Mouse (Mus musculus): ENCODE results near the gene Def6.
A peak's percentile ranks its signal among the peaks of the same experiment; 100 is the strongest.

Def6 gene

DNA sequence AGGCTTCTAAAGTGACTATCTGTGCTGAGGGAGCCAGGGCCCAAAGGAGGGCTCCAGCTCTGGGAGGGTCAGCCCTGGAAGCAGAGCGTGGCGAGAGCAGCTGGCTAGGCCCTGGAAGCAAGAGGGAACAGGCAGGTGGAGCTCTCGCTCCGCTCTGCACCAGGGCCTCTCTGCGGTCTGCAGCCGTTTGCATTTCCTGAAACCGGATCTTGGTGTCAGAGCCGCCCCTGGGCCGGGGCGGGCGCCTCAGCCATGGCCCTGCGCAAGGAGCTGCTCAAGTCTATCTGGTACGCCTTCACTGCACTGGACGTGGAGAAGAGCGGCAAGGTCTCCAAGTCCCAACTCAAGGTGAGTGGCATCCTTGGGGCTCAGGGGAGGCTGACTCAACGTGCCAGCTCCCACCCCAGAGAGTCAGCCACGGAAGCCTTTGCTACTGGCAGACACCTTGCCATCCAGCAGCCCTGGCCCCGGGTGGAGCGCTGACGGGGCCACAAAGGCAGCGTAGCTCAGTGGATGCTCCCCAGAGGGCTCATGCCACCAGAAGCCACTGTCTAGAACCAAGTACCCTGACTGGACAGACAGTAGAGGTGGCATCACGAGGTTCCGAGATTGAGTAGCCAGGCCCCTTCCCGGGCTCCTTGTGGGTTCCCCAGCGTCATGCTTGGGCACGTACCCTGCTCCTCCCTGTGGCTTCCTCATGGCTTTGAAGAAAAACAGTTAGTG lies at the start of gene Def6:
TSS of gene Def6 (plus strand) at position 188 of the 723 bp plus-strand sequence.
- H3K9me3 ChIP-seq (ENCODE audit: low read length), result no peaks in the 10 kb centered on the region
- peaks cover 5% of the 10 kb centered on the region; the same call in 1 of the 2 replicates for H3K36me3 ChIP-seq (ENCODE audit: insufficient read depth, low read length)
- TF ChIP-seq POU5F1 (IDR thresholded peaks at IDR 0.05; ENCODE audit: borderline replicate concordance, low read length) (no peak), CTCF (conservative IDR thresholded peaks at IDR 0.05; ENCODE audit: low read length) (no peak)
- peaks cover 74% of the 10 kb centered on the region for H3K4me1 ChIP-seq (replicated peaks; ENCODE audit: low read depth, low read length)
- H3K4me3 ChIP-seq (replicated peaks; ENCODE audit: low read length), result peak within 1 kb of the TSS; percentile 87
- 0 out of 2 replicates have a peak, but pooled peaks cover 7% of the 10 kb centered on the region for H3K27me3 ChIP-seq (ENCODE audit: insufficient read depth, low read length)

GRCm38 (mm10) chr17:28160361-28160760 lies 47.2 kb upstream of the Def6 start:
- Histone ChIP-seq H3K36me3 (ENCODE audit: insufficient read depth, low read length) (peaks cover 40% of the 10 kb centered on the region), H3K9me3 (ENCODE audit: low read length) (no peaks in the 10 kb centered on the region), H3K4me3 (replicated peaks; ENCODE audit: low read length) (no peak overlapping the region), H3K27me3 (ENCODE audit: insufficient read depth, low read length) (peaks cover 34% of the 10 kb centered on the region), H3K4me1 (replicated peaks; ENCODE audit: low read depth, low read length) (peaks cover 63% of the 10 kb centered on the region)
- TF ChIP-seq POU5F1 (IDR thresholded peaks at IDR 0.05; ENCODE audit: borderline replicate concordance, low read length), result no peak
- TF ChIP-seq NANOG (IDR thresholded peaks at IDR 0.05; ENCODE audit: borderline replicate concordance, low read length), result no peak
- no peak for TF ChIP-seq CTCF (conservative IDR thresholded peaks at IDR 0.05; ENCODE audit: low read length)

GRCm38 (mm10) chr17:28161310-28161881 lies 46.2 kb upstream of the Def6 start:
- peaks cover 34% of the 10 kb centered on the region for H3K27me3 ChIP-seq (ENCODE audit: insufficient read depth, low read length)
- peaks cover 54% of the 10 kb centered on the region for H3K4me1 ChIP-seq (replicated peaks; ENCODE audit: low read depth, low read length)
- no peaks in the 10 kb centered on the region for H3K9me3 ChIP-seq (ENCODE audit: low read length)
- TF ChIP-seq NANOG (IDR thresholded peaks at IDR 0.05; ENCODE audit: borderline replicate concordance, low read length), result no peak
- TF ChIP-seq CTCF (conservative IDR thresholded peaks at IDR 0.05; ENCODE audit: low read length), result no peak
- no peak for TF ChIP-seq POU5F1 (IDR thresholded peaks at IDR 0.05; ENCODE audit: borderline replicate concordance, low read length)
- peaks cover 50% of the 10 kb centered on the region for H3K36me3 ChIP-seq (ENCODE audit: insufficient read depth, low read length)
- H3K4me3 ChIP-seq (replicated peaks; ENCODE audit: low read length), result no peak overlapping the region

- TF ChIP-seq NANOG (IDR thresholded peaks at IDR 0.05; ENCODE audit: borderline replicate concordance, low read length) (no peak), CTCF (conservative IDR thresholded peaks at IDR 0.05; ENCODE audit: low read length) (peak; percentile 86)
- H3K9me3 ChIP-seq (ENCODE audit: low read length), result no peaks in the 10 kb centered on the region
- peaks cover 58% of the 10 kb centered on the region for H3K4me1 ChIP-seq (replicated peaks; ENCODE audit: low read depth, low read length)
- H3K27me3 ChIP-seq (ENCODE audit: insufficient read depth, low read length), result peaks cover 22% of the 10 kb centered on the region
- no peak overlapping the region for H3K4me3 ChIP-seq (replicated peaks; ENCODE audit: low read length)
- peaks cover 49% of the 10 kb centered on the region for H3K36me3 ChIP-seq (ENCODE audit: insufficient read depth, low read length)
These were observed 43.9 kb upstream of the Def6 start for GRCm38 (mm10) chr17:28163666-28164065.

DNA sequence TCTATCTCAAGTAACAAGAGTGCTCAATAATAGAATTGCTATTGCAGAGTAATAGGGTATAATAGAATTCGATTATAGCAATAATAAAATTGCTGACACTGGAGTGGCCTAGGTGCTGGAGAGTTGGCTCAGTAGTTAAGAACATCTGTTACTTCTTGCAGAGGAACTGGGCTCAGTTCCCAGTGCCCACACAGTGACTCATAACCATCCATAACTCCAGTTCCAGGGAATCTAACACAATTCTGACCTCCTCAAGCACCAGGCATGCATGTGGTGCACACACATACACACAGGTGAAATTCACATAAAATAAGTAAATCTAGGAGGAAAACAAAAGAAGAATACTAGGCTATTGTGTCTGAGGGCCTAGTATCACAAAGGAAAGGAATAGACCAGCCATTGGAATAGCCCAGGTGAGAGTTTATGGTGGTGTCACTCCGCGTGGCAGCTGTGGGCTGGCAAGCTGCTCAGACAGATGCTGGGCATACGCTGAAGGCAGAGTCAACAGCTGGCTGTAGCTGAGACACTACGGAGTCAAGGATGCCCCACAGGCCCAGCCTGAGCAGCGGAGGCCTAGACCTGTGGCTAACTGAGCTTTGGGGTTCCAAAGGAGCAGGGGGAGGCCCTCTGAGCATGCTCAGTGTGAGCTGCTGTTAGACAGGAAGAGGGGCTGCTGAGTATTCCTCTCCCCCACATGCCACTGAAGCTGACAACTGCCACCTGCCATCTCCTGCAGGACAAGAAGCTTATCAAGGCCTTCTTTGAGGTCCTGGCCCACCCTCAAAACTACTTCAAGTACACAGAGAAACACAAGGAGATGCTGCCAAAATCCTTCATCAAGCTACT lies 36.9 kb upstream of the Def6 start:
- Histone ChIP-seq H3K4me1 (replicated peaks; ENCODE audit: low read depth, low read length) (peaks cover 54% of the 10 kb centered on the region), H3K27me3 (ENCODE audit: insufficient read depth, low read length) (0 out of 2 replicates have a peak, but pooled peaks cover 4% of the 10 kb centered on the region), H3K9me3 (ENCODE audit: low read length) (no peaks in the 10 kb centered on the region), H3K36me3 (ENCODE audit: insufficient read depth, low read length) (peaks cover 19% of the 10 kb centered on the region; the same call in 1 of the 2 replicates), H3K4me3 (replicated peaks; ENCODE audit: low read length) (no peak overlapping the region)
- TF ChIP-seq NANOG (IDR thresholded peaks at IDR 0.05; ENCODE audit: borderline replicate concordance, low read length) (no peak), POU5F1 (IDR thresholded peaks at IDR 0.05; ENCODE audit: borderline replicate concordance, low read length) (no peak), CTCF (conservative IDR thresholded peaks at IDR 0.05; ENCODE audit: low read length) (no peak)

- peaks cover 56% of the 10 kb centered on the region for H3K4me1 ChIP-seq (replicated peaks; ENCODE audit: low read depth, low read length)
- H3K4me3 ChIP-seq (replicated peaks; ENCODE audit: low read length), result no peak overlapping the region
- TF ChIP-seq NANOG (IDR thresholded peaks at IDR 0.05; ENCODE audit: borderline replicate concordance, low read length), result no peak
- TF ChIP-seq POU5F1 (IDR thresholded peaks at IDR 0.05; ENCODE audit: borderline replicate concordance, low read length), result no peak
- TF ChIP-seq CTCF (conservative IDR thresholded peaks at IDR 0.05; ENCODE audit: low read length), result no peak
- H3K27me3 ChIP-seq (ENCODE audit: insufficient read depth, low read length), result 0 out of 2 replicates have a peak, but pooled peaks cover 4% of the 10 kb centered on the region
- peaks cover 9% of the 10 kb centered on the region; the same call in 1 of the 2 replicates for H3K36me3 ChIP-seq (ENCODE audit: insufficient read depth, low read length)
- H3K9me3 ChIP-seq (ENCODE audit: low read length), result no peaks in the 10 kb centered on the region
These were observed 34.9 kb upstream of the Def6 start for GRCm38 (mm10) chr17:28172690-28173089.

- Histone ChIP-seq H3K27me3 (ENCODE audit: insufficient read depth, low read length) (peaks cover 6% of the 10 kb centered on the region; the same call in 1 of the 2 replicates), H3K9me3 (ENCODE audit: low read length) (no peaks in the 10 kb centered on the region), H3K36me3 (ENCODE audit: insufficient read depth, low read length) (no peaks in the 10 kb centered on the region), H3K4me1 (replicated peaks; ENCODE audit: low read depth, low read length) (peaks cover 77% of the 10 kb centered on the region), H3K4me3 (replicated peaks; ENCODE audit: low read length) (peak within 1 kb of the TSS; percentile 93)
- no peak for TF ChIP-seq POU5F1 (IDR thresholded peaks at IDR 0.05; ENCODE audit: borderline replicate concordance, low read length)
- no peak for TF ChIP-seq NANOG (IDR thresholded peaks at IDR 0.05; ENCODE audit: borderline replicate concordance, low read length)
- TF ChIP-seq CTCF (conservative IDR thresholded peaks at IDR 0.05; ENCODE audit: low read length), result no peak
These were observed 30.6 kb upstream of the Def6 start, which contains the start of gene Zfp523 for GRCm38 (mm10) chr17:28176775-28177539. Gene Zfp523, plus strand, starts transcription at chr17:28177129.
